ENCODE assay signal across 17 mouse cellular contexts in the genomic region with DNA sequence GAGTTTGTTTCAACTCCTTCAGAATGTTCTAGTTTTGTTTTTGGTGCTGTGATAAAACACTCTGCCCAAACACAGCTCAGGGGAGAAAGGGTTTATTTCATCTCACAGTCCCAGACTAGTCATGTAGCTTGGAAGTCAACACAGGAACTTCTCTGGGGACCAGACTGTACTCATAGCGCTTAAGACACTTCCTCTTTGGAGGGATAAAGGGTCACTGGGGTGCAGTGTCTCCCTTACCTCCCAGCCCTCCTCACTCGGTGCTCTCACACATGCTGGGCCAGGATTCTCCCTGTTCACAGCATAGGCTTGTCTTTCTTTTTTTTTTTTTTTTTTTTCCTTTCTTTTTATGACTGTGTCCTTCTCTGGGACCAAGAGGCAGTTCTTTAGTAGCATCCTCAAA.
A peak's percentile ranks its signal among the peaks of the same experiment; 100 is the strongest.
DNase-seq lines count a peak whose midpoint lies in the region; ATAC-seq lines count a peak whose summit lies in the region.
"Had no signal": no experiment of that assay in that cellular context is flagged by ENCODE, and none has a peak within 500 bp of the region (broad histone marks: within the 10 kb centered on the region; RNA-seq: fewer than 3 reads in every experiment).

No protein-coding gene starts in this region.

- ATAC-seq in frontal cortex, adult (ENCODE audit: low TSS enrichment) = peak; percentile 38; the same call in 1 of the 2 replicates
- ATAC-seq: activated CD4-positive, CD25-positive, alpha-beta regulatory T cell, adult 4 months; CD4-positive, CD25-positive, alpha-beta regulatory T cell, adult 4 months; Patski had no signal

- no peak for DNase-seq in frontal cortex, adult 2 months (ENCODE audit: extremely low spot score in 1 of 2, low spot score in 1 of 2)
- peak; percentile 52 for DNase-seq in heart, adult 11 months
- DNase-seq in heart, adult 9 months (ENCODE audit: low spot score in 2 of 2) = no peak
- DNase-seq: adrenal gland, adult 2 months; adrenal gland, adult 8-10 months; adrenal gland, postnatal 10 days; adrenal gland, postnatal 14 days; adrenal gland, postnatal 25 days; adrenal gland, postnatal 36 days; B cell, adult 2 months; cerebellum, adult 11 months; cerebellum, adult 11-12 months; cerebellum, adult 18-20 months had no signal
